Mouse (Mus musculus) stomach, postnatal 0 days (tissue): Measurements from ENCODE around the gene B230118H07Rik.

Experiments
- CTCF ChIP-seq: IDR thresholded peaks from 2 replicates; pipeline ENCODE4 v1.5.1; 2016; ENCODE audit warnings: antibody characterized with exemption, low read depth, mild to moderate bottlenecking, moderate library complexity
- EP300 ChIP-seq: optimal IDR thresholded peaks from 2 replicates; pipeline ENCODE3; 2016; ENCODE audit warnings: antibody characterized with exemption

DNA sequence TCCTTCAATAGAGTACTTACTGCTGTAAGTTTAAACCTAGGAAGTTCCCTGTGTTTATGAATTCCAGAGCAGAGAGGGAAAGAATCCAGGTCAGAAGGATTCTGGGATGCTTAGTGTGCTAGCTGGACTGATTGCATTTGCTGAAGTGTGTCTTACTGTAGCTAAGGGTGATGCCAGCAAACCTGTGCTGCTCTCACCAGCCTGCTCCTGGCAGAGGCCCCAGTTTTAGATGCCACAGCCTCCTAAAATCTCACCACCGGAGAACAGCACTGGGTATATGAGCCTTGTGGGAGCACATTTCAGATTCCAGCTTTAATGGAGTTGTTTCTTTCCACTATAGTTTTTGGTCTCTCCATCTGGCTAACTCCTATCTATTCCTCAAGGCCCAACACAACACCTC, 129.4 kb downstream of the B230118H07Rik start:
- TF ChIP-seq CTCF (no peak), EP300 (no peak)
